Mouse (Mus musculus) G1E (cell line): ENCODE results near the gene Catsperg1.

Source experiments
- CTCF ChIP-seq: IDR thresholded peaks from 2 replicates; pipeline ENCODE4 v1.5.1; 2012; ENCODE audit warnings: low read depth, low read length, inconsistent platforms, mixed read lengths
- GATA1 ChIP-seq: IDR thresholded peaks from 2 replicates; pipeline ENCODE4 v1.6.1; 2012; ENCODE audit warnings: borderline replicate concordance, low read length, inconsistent platforms, mixed read lengths
- GATA2 ChIP-seq: IDR thresholded peaks from 2 replicates; pipeline ENCODE4 v1.6.1; 2012; ENCODE audit warnings: low read depth, low read length, inconsistent platforms, borderline replicate concordance
- POLR2AphosphoS5 ChIP-seq: IDR thresholded peaks from 2 replicates; pipeline ENCODE4 v1.6.1; 2012; ENCODE audit warnings: low read depth, low read length, inconsistent platforms; ENCODE audit not compliant: insufficient replicate concordance
- TAL1 ChIP-seq: conservative IDR thresholded peaks from 2 replicates; pipeline ENCODE4 v1.6.1; 2012; ENCODE audit warnings: low read depth, low read length, inconsistent platforms, mixed read lengths

- TF ChIP-seq CTCF (no peak), POLR2AphosphoS5 (no peak), TAL1 (no peak), GATA1 (no peak), GATA2 (no peak)
Observed at GRCm38 (mm10) chr7:29178106-29178505, 35.7 kb downstream of the Catsperg1 start.
